Mouse (Mus musculus) T-helper 1 cell (primary cell): ENCODE data around the gene Evpl.

Experiments
- in situ Hi-C: fragments of 300-600 bp; cut with MboI, MseI; formaldehyde crosslinking; loops from one replicate; pipeline ENCODE4 v1.15.1; 2025; ENCODE audit warnings: high pct_unique_total_duplicates

Evpl gene

DNA sequence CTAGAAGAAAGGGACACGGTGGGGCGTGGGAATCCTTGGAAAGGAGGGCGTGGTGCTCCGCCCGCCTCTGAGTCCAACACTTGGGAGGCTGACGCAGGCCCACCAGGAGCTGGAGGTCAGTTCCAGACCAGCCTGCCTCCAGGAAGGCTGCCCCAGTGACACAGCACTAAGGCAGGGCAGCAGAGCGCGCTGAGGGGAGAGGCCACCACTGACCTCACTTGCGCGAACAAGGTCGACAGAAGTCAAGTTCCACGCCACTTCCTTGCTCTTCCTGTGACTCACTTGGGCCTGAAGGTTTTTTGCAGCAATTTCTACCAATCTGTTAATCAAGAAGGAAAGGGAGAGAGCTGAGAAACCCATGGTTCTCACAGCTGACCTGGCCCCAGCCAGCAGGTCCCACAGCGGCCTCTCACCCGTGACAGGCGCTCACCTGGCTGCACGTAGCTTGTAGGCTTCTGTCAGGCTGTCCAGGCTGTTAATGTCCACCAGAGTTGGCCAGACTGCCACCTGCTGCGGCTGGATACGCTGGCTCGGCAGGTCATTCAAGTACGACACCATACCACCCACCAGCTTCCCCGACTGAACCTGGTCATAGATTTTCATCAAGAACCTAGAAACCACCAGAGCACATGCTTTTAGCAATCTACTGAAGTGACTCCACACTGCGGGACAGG lies 63.0 kb downstream of the Evpl start:
- in situ Hi-C loops: loop anchor here (5.0 kb wide), 1 partner anchor 953 kb away; no protein-coding TSS in a partner anchor

- in situ Hi-C loops: no loop called here
Measured at GRCm38 (mm10) chr11:116171959-116172358, 65.9 kb downstream of the Evpl start.
